Mouse (Mus musculus): ENCODE data around the gene 1810062G17Rik. TPM values are rescaled to one million over a fixed set of nuclear protein-coding genes. Genes with fewer than 3 reads are reported as not detected.
A peak's percentile ranks its signal among the peaks of the same experiment; 100 is the strongest.

Gene 1810062G17Rik
- polyA plus RNA-seq, 1 experiment from 2014 or later: 0.19 TPM

DNA sequence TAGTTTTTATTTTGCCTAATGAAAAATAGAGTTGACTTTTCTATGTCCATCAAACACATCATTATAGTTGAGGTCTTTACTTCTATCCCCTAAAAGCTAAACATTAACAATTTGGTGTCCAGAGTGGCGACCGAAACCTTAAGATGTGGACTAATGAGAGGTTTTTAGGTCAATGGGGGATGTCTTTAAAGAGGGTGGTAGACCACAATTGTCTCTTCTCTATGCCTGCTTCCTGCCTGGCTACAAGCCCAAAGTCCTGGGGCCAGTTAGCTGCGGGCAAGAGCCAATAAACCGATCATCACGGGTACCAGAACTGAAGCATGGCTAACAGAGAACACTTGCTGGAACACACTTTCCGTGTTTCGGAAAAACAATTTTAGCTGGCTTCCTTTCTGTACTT, 15.0 kb upstream of the 1810062G17Rik start:
- WGBS: 94% methylated on average over 7 of the region's 7 CpGs
- Histone ChIP-seq H3K4me3 (no peak overlapping the region), H3K36me3 (replicated peaks) (no peaks in the 10 kb centered on the region), H3K27ac (no peak overlapping the region), H3K4me1 (no peaks in the 10 kb centered on the region), H3K4me2 (no peak overlapping the region), H3K9ac (no peak overlapping the region), H3K9me3 (no peaks in the 10 kb centered on the region), H3K27me3 (replicated peaks) (no peaks in the 10 kb centered on the region)
- no peak for ATAC-seq (replicated peaks)

DNA sequence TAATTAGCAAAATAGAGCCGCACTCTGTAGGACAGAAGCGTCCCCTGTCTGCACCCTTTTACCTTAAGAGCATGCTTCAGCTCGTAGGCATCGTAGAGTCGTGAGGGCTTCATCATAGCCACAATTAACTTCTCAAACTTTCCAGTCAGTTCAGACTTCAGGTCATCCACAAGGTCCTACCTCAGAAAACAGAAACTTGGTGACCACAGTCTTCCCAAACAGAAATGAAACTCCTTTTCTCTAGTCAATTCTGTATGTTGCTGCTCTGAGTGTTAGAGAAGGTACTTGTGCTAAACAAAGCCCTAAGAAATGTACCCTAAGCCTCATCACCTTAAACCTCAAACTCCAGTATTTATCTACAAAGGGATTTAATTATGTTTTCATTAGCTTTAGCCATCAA, 13.9 kb upstream of the 1810062G17Rik start:
- Histone ChIP-seq H3K4me2 (no peak overlapping the region), H3K27ac (no peak overlapping the region), H3K4me3 (no peak overlapping the region), H3K4me1 (no peaks in the 10 kb centered on the region), H3K27me3 (replicated peaks) (no peaks in the 10 kb centered on the region), H3K36me3 (replicated peaks) (no peaks in the 10 kb centered on the region), H3K9me3 (no peaks in the 10 kb centered on the region), H3K9ac (no peak overlapping the region)
- 91% methylated on average over 5 of the region's 5 CpGs for whole genome bisulfite sequencing
- ATAC-seq (replicated peaks): no peak

GRCm38 (mm10) chr3:36462348-36462747, 13.4 kb upstream of the 1810062G17Rik start:
- Histone ChIP-seq H3K4me1 (no peaks in the 10 kb centered on the region), H3K36me3 (replicated peaks) (no peaks in the 10 kb centered on the region), H3K27me3 (replicated peaks) (no peaks in the 10 kb centered on the region), H3K4me2 (no peak overlapping the region), H3K9ac (no peak overlapping the region), H3K4me3 (no peak overlapping the region), H3K27ac (no peak overlapping the region), H3K9me3 (no peaks in the 10 kb centered on the region)
- 39% methylated on average over 1 of the region's 1 CpGs for WGBS
- ATAC-seq (replicated peaks): no peak

- Histone ChIP-seq H3K27ac (no peak overlapping the region), H3K9me3 (no peaks in the 10 kb centered on the region), H3K4me1 (no peaks in the 10 kb centered on the region), H3K4me2 (no peak overlapping the region), H3K27me3 (replicated peaks) (no peaks in the 10 kb centered on the region), H3K4me3 (no peak overlapping the region), H3K36me3 (replicated peaks) (no peaks in the 10 kb centered on the region), H3K9ac (no peak overlapping the region)
- ATAC-seq (replicated peaks): no peak
- 61% methylated on average over 7 of the region's 7 CpGs for WGBS
Observed at GRCm38 (mm10) chr3:36465538-36465937, 10.2 kb upstream of the 1810062G17Rik start.

DNA sequence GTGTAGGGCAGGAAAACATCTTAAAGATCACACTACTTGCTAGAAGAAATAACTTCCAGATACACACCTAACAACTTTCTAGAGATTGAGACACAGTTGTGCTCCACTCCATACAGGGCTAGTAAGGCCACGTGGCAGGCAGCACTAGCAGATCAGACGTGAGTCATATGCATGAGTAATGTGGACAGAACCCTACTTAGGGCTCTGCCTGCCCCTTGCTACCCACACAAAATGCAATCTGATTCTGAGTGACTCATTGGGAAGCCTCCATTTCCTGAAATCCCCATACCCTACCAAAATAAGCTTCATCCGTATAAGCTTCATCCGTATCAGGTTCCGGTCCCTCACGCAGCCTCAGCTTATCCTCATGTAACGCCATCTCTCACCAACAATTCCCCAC, 8.1 kb upstream of the 1810062G17Rik start:
- no peak overlapping the region for H3K4me3 ChIP-seq
- H3K4me1 ChIP-seq: no peaks in the 10 kb centered on the region
- no peaks in the 10 kb centered on the region for H3K36me3 ChIP-seq (replicated peaks)
- H3K27ac ChIP-seq: no peak overlapping the region
- H3K27me3 ChIP-seq (replicated peaks): no peaks in the 10 kb centered on the region
- H3K4me2 ChIP-seq: no peak overlapping the region
- 93% methylated on average over 7 of the region's 7 CpGs for WGBS
- H3K9ac ChIP-seq: no peak overlapping the region
- no peak for ATAC-seq (replicated peaks)
- H3K9me3 ChIP-seq: no peaks in the 10 kb centered on the region

DNA sequence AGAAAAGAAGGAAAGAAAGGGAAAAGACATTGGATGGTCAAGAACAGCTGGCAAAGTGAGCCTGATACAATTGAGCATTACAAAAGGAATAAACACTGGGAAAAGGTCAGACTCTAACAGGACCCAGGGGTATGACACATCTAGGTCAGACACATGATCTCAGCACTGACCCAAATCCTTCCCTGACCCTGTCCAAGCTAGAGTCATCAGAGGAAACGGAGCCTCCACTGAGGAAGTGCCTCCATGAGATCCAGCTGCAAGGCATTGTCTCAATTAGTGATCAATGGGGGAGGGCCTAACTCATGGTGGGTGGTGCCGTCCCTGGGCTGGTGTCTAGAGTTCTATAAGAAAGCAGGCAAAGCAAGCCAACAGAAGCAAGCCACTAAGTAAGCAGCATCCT, 6.9 kb upstream of the 1810062G17Rik start:
- no peaks in the 10 kb centered on the region for H3K4me1 ChIP-seq
- no peaks in the 10 kb centered on the region for H3K9me3 ChIP-seq
- H3K36me3 ChIP-seq (replicated peaks): no peaks in the 10 kb centered on the region
- no peak overlapping the region for H3K27ac ChIP-seq
- no peak overlapping the region for H3K9ac ChIP-seq
- no peak overlapping the region for H3K4me2 ChIP-seq
- ATAC-seq (replicated peaks): no peak
- no peak overlapping the region for H3K4me3 ChIP-seq
- WGBS: 53% methylated on average over 2 of the region's 2 CpGs
- H3K27me3 ChIP-seq (replicated peaks): no peaks in the 10 kb centered on the region

DNA sequence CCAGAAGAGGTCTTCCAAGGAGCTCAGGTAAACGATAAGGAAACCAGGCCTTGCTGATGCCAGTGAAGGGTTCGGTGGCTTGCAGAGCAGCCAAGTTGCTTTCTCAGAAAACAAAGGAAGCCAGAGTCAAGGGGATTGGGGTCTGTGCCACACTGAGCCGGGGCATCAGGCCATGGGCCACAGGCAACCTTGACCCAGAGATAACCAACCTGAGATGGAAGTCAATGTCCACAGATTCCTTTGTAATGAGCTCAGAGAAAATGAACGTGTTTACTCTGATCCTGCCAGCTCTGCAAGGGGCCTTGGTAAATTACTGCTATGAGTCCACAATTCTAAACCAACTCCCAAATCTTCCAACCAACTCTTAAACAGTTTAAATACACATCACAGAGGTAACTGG, 3.9 kb upstream of the 1810062G17Rik start:
- ATAC-seq (replicated peaks): no peak
- no peak overlapping the region for H3K4me3 ChIP-seq

DNA sequence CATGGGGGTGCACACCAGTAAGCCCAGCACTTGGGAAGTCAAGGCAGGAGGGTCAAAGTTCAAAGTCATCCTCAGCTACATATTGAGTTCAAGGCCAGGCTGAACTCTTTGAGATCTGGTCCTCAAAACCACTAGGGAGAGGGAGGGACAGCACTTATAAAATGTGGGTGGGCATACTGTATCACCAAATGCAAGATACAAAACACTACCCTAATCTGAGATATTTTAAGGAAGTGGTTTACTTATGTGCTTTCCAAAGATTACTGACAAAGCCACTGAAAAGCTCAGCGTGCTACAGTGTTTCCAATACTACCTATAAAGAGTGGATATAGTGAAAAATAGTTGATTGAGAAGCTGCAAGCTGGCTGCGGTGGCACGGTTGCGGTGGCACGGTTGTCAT, 2.5 kb upstream of the 1810062G17Rik start:
- no peaks in the 10 kb centered on the region for H3K36me3 ChIP-seq (replicated peaks)
- 97% methylated on average over 5 of the region's 5 CpGs for WGBS
- no peak for ATAC-seq (replicated peaks)
- H3K9me3 ChIP-seq: no peaks in the 10 kb centered on the region
- H3K4me2 ChIP-seq: no peak overlapping the region
- no peak overlapping the region for H3K9ac ChIP-seq
- H3K4me3 ChIP-seq: no peak overlapping the region
- H3K27me3 ChIP-seq (replicated peaks): 0 out of 2 replicates have a peak, but pooled peaks cover 4% of the 10 kb centered on the region
- H3K4me1 ChIP-seq: peaks cover 12% of the 10 kb centered on the region
- H3K27ac ChIP-seq: no peak overlapping the region

More for the DNA sequence above, 3.9 kb upstream of the 1810062G17Rik start:
- no peaks in the 10 kb centered on the region for H3K36me3 ChIP-seq (replicated peaks)
- no peak overlapping the region for H3K27ac ChIP-seq
- WGBS: 74% methylated on average over 4 of the region's 4 CpGs
- H3K9ac ChIP-seq: no peak overlapping the region
- no peak overlapping the region for H3K4me2 ChIP-seq
- peaks cover 12% of the 10 kb centered on the region for H3K4me1 ChIP-seq
- no peaks in the 10 kb centered on the region for H3K27me3 ChIP-seq (replicated peaks)
- H3K9me3 ChIP-seq: no peaks in the 10 kb centered on the region

DNA sequence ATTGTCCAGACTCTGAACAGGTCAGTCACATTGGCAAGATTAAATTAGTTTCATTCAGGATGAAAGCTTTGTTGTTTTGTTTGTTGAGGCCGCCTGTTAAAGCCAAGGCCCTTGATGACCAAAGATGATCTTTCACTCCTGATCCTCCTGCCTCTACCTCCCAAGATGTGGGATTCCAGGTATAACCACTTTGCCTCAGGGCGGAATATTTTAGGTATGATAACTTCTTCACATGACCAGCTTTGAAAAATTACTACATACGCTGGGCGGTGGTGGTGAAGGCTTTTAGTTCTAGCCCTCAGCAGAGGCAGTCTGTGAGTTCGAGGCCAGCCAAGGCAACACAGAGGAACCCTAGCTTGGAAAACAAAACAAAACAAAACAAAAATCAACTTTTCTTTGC, 1.3 kb upstream of the 1810062G17Rik start:
- H3K9ac ChIP-seq: no peak overlapping the region
- H3K36me3 ChIP-seq (replicated peaks): no peaks in the 10 kb centered on the region
- 73% methylated on average over 5 of the region's 5 CpGs for WGBS
- H3K4me3 ChIP-seq: no peak overlapping the region
- peaks cover 4% of the 10 kb centered on the region; the same call in 1 of the 2 replicates for H3K27me3 ChIP-seq (replicated peaks)
- H3K4me2 ChIP-seq: no peak overlapping the region
- H3K27ac ChIP-seq: no peak overlapping the region
- H3K4me1 ChIP-seq: peaks cover 12% of the 10 kb centered on the region
- ATAC-seq (replicated peaks): no peak
- H3K9me3 ChIP-seq: no peaks in the 10 kb centered on the region

DNA sequence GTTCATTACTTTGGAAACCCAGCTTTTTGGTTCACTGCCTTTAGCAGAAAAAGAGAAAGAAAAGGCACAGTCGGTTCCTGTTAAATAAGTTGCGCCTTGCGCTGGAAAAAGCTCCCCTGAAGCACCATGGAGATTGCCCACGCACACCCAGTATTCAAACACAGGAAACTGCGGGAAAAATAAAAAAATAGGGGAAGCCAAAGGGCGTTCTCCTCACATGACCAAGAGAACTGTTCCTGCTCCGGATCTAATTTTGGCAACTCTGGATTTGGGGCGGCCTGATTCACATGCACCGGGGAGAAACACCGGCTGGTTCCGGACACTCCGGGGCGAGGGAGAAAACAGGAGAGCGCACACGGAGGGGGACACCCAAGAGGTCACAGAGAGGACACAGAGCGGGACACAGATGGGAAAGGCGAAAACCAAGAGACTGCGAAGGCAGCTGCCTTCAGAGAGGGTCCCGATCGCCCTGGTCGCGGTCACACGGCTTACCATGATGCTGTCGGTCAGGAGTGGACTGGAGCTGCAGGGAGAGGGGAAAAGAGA, 726 bp upstream of the 1810062G17Rik start:
- no peak for ATAC-seq (replicated peaks)
- no peaks in the 10 kb centered on the region for H3K36me3 ChIP-seq (replicated peaks)
- H3K4me3 ChIP-seq: peak overlapping the region; percentile 73
- peak overlapping the region; percentile 55 for H3K9ac ChIP-seq
- peaks cover 4% of the 10 kb centered on the region; the same call in 1 of the 2 replicates for H3K27me3 ChIP-seq (replicated peaks)
- H3K4me1 ChIP-seq: peaks cover 12% of the 10 kb centered on the region
- no peaks in the 10 kb centered on the region for H3K9me3 ChIP-seq
- peak overlapping the region; percentile 97 for H3K4me2 ChIP-seq
- H3K27ac ChIP-seq: no peak overlapping the region
- 2% methylated on average over 24 of the region's 24 CpGs for WGBS

GRCm38 (mm10) chr3:36476261-36477155, 771 bp downstream of the 1810062G17Rik start:
- 39% methylated on average over 20 of the region's 20 CpGs for WGBS
- no peak overlapping the region for H3K27ac ChIP-seq
- H3K36me3 ChIP-seq (replicated peaks): no peaks in the 10 kb centered on the region
- ATAC-seq (replicated peaks): no peak; the same call in 1 of the 2 replicates
- peaks cover 4% of the 10 kb centered on the region; the same call in 1 of the 2 replicates for H3K27me3 ChIP-seq (replicated peaks)
- H3K4me3 ChIP-seq: peak overlapping the region; percentile 73
- peaks cover 12% of the 10 kb centered on the region for H3K4me1 ChIP-seq
- H3K9me3 ChIP-seq: no peaks in the 10 kb centered on the region
- H3K4me2 ChIP-seq: peak overlapping the region; percentile 97
- H3K9ac ChIP-seq: peak overlapping the region; percentile 55

GRCm38 (mm10) chr3:36478776-36479175, 3.0 kb downstream of the 1810062G17Rik start:
- H3K27ac ChIP-seq: no peak overlapping the region
- 72% methylated on average over 8 of the region's 8 CpGs for WGBS
- no peak overlapping the region for H3K4me3 ChIP-seq
- H3K4me2 ChIP-seq: no peak overlapping the region
- peaks cover 4% of the 10 kb centered on the region; the same call in 1 of the 2 replicates for H3K27me3 ChIP-seq (replicated peaks)
- ATAC-seq (replicated peaks): no peak
- no peak overlapping the region for H3K9ac ChIP-seq
- peaks cover 17% of the 10 kb centered on the region for H3K4me1 ChIP-seq
- H3K36me3 ChIP-seq (replicated peaks): no peaks in the 10 kb centered on the region
- no peaks in the 10 kb centered on the region for H3K9me3 ChIP-seq

Measured in midbrain, embryonic 15.5 days (tissue).